ENCODE assay signal across 31 mouse cellular contexts in genomic region chrX:166495052-166495451, GRCm38 (mm10).
"Had no signal": no experiment of that assay in that cellular context is flagged by ENCODE, and none has a peak within 500 bp of the region (broad histone marks: within the 10 kb centered on the region; RNA-seq: fewer than 3 reads in every experiment).

No protein-coding gene starts in this region.

- H3K4me2 ChIP-seq: limb, embryonic 12.5 days; limb, embryonic 13.5 days; limb, embryonic 15.5 days; liver, embryonic 11.5 days; liver, embryonic 12.5 days; liver, embryonic 13.5 days; liver, embryonic 15.5 days; lung, embryonic 14.5 days; lung, embryonic 15.5 days; midbrain, embryonic 11.5 days; midbrain, embryonic 12.5 days; midbrain, embryonic 13.5 days; midbrain, embryonic 15.5 days had no signal

- ATAC-seq: liver, embryonic 12.5 days; liver, postnatal 0 days; lung, postnatal 0 days; midbrain, embryonic 13.5 days; midbrain, embryonic 15.5 days; midbrain, embryonic 16.5 days had no signal

- H3K36me3 ChIP-seq: limb, embryonic 10.5 days; limb, embryonic 12.5 days; limb, embryonic 13.5 days; limb, embryonic 15.5 days; liver, embryonic 12.5 days; liver, embryonic 13.5 days; liver, embryonic 15.5 days; lung, embryonic 15.5 days; midbrain, embryonic 10.5 days; midbrain, embryonic 12.5 days; midbrain, embryonic 13.5 days; midbrain, embryonic 15.5 days had no signal

- H3K4me1 ChIP-seq: limb, embryonic 10.5 days; limb, embryonic 12.5 days; limb, embryonic 13.5 days; limb, embryonic 15.5 days; liver, embryonic 12.5 days; liver, embryonic 13.5 days; liver, embryonic 15.5 days; lung, embryonic 15.5 days; midbrain, embryonic 10.5 days; midbrain, embryonic 12.5 days; midbrain, embryonic 13.5 days; midbrain, embryonic 15.5 days had no signal

- H3K9ac ChIP-seq: limb, embryonic 12.5 days; limb, embryonic 13.5 days; limb, embryonic 15.5 days; liver, embryonic 12.5 days; liver, embryonic 13.5 days; liver, embryonic 14.5 days; liver, embryonic 15.5 days; liver, postnatal 0 days; lung, embryonic 14.5 days; lung, embryonic 15.5 days; midbrain, embryonic 12.5 days; midbrain, embryonic 13.5 days; midbrain, embryonic 15.5 days had no signal

- H3K27ac ChIP-seq: limb, embryonic 10.5 days; limb, embryonic 12.5 days; limb, embryonic 13.5 days; limb, embryonic 15.5 days; liver, embryonic 12.5 days; liver, embryonic 13.5 days; liver, embryonic 14.5 days; liver, embryonic 15.5 days; lung, embryonic 15.5 days; macrophage; midbrain, embryonic 10.5 days; midbrain, embryonic 12.5 days; midbrain, embryonic 13.5 days; midbrain, embryonic 15.5 days had no signal

- H3K9me3 ChIP-seq: limb, embryonic 10.5 days; limb, embryonic 12.5 days; limb, embryonic 13.5 days; limb, embryonic 15.5 days; liver, embryonic 12.5 days; liver, embryonic 13.5 days; liver, embryonic 15.5 days; lung, embryonic 15.5 days; megakaryocyte, embryonic 14.5 days; midbrain, embryonic 10.5 days; midbrain, embryonic 12.5 days; midbrain, embryonic 13.5 days; midbrain, embryonic 15.5 days had no signal

- H3K27me3 ChIP-seq: limb, embryonic 13.5 days; limb, embryonic 15.5 days; liver, embryonic 13.5 days; liver, embryonic 15.5 days; lung, embryonic 15.5 days; megakaryocyte, embryonic 14.5 days; midbrain, embryonic 13.5 days; midbrain, embryonic 15.5 days had no signal

- DNase-seq: left cerebral cortex, postnatal 4 days; liver; liver, embryonic 13.5 days; liver, postnatal 0 days; lung, adult 18-20 months; lung, adult 2 months; lung, embryonic 14.5 days; lung, postnatal 10 days; lung, postnatal 14 days; lung, postnatal 36 days; lung, postnatal 4 days; midbrain, embryonic 14.5 days had no signal

- H3K4me3 ChIP-seq: limb, embryonic 10.5 days; limb, embryonic 12.5 days; limb, embryonic 13.5 days; limb, embryonic 15.5 days; liver, embryonic 12.5 days; liver, embryonic 13.5 days; liver, embryonic 15.5 days; lung, embryonic 15.5 days; midbrain, embryonic 10.5 days; midbrain, embryonic 12.5 days; midbrain, embryonic 13.5 days; midbrain, embryonic 15.5 days; myocyte had no signal
